Mouse (Mus musculus) yolk sac, embryonic 10.5 days (tissue): ENCODE data around the gene Cnot1.
"Not testable (repeated sequence)": the region's sequence is repeated elsewhere in the genome, so short reads cannot be mapped to it uniquely, and the experiment has no call there.

Experiments
- DNase-seq: peaks from one replicate; pipeline ENCODE4 v3.0.0-alpha.2; 2017; ENCODE audit warnings: low spot score

Gene Cnot1

GRCm38 (mm10) chr8:95816044-95816708, 8.9 kb upstream of the Cnot1 start:
- DNase-seq, result peak; percentile 66

- no peak for DNase-seq
Observed at GRCm38 (mm10) chr8:95810184-95810591, 2.9 kb upstream of the Cnot1 start.

GRCm38 (mm10) chr8:95809116-95809515, 1.9 kb upstream of the Cnot1 start:
- peak; percentile 71 for DNase-seq

- no peak for DNase-seq
Observed at GRCm38 (mm10) chr8:95808631-95809030, 1.4 kb upstream of the Cnot1 start.

GRCm38 (mm10) chr8:95807861-95808260, 597 bp upstream of the Cnot1 start:
- peak; percentile 92 for DNase-seq

- DNase-seq, result peak; percentile 62
Observed at GRCm38 (mm10) chr8:95806461-95807191, 638 bp downstream of the Cnot1 start.

- DNase-seq, result peak; percentile 43
Observed at GRCm38 (mm10) chr8:95805482-95805881, 1.8 kb downstream of the Cnot1 start.

- no peak for DNase-seq
Observed at GRCm38 (mm10) chr8:95802231-95802630, 5.0 kb downstream of the Cnot1 start.

- no peak for DNase-seq
Observed at GRCm38 (mm10) chr8:95801476-95802064, 5.7 kb downstream of the Cnot1 start.

GRCm38 (mm10) chr8:95800353-95800752, 6.9 kb downstream of the Cnot1 start:
- no peak for DNase-seq

GRCm38 (mm10) chr8:95799891-95800290, 7.4 kb downstream of the Cnot1 start:
- no peak for DNase-seq

GRCm38 (mm10) chr8:95799117-95799516, 8.1 kb downstream of the Cnot1 start:
- DNase-seq, result no peak

GRCm38 (mm10) chr8:95795333-95796061, 11.8 kb downstream of the Cnot1 start:
- not testable (repeated sequence) for DNase-seq

- DNase-seq, result no peak
Observed at GRCm38 (mm10) chr8:95785591-95785990, 21.7 kb downstream of the Cnot1 start.

- DNase-seq, result no peak
Observed at GRCm38 (mm10) chr8:95782628-95783027, 24.6 kb downstream of the Cnot1 start.

- DNase-seq, result no peak
Observed at GRCm38 (mm10) chr8:95781775-95782174, 25.5 kb downstream of the Cnot1 start.

- DNase-seq, result no peak
Observed at GRCm38 (mm10) chr8:95781085-95781484, 26.2 kb downstream of the Cnot1 start.

GRCm38 (mm10) chr8:95764133-95764532, 43.1 kb downstream of the Cnot1 start:
- no peak for DNase-seq

- no peak for DNase-seq
Observed at GRCm38 (mm10) chr8:95760323-95760722, 46.9 kb downstream of the Cnot1 start.

GRCm38 (mm10) chr8:95751924-95752323, 55.3 kb downstream of the Cnot1 start:
- DNase-seq, result no peak

- no peak for DNase-seq
Observed at GRCm38 (mm10) chr8:95748028-95748427, 59.2 kb downstream of the Cnot1 start.

GRCm38 (mm10) chr8:95741732-95742131, 65.5 kb downstream of the Cnot1 start:
- peak; percentile 30 for DNase-seq
